ENCODE assay signal across 10 mouse cellular contexts in genomic region chr10:95232554-95232953, GRCm38 (mm10).
DNase-seq lines count a peak whose midpoint lies in the region; ATAC-seq lines count a peak whose summit lies in the region.
"Had no signal": no experiment of that assay in that cellular context is flagged by ENCODE, and none has a peak within 500 bp of the region (broad histone marks: within the 10 kb centered on the region; RNA-seq: fewer than 3 reads in every experiment).

No protein-coding gene starts in this region.

- peak; percentile 23 for DNase-seq in kidney, adult 18-20 months
- peak; percentile 77 for DNase-seq in kidney, adult 9 months
- peak; percentile 70 for DNase-seq in lung, postnatal 25 days (ENCODE audit: low spot score)
- no peak for DNase-seq in cerebellum, adult 8-10 months

- H3K4me2 ChIP-seq in kidney, embryonic 14.5 days (replicated peaks; ENCODE audit: low read depth, low read length), result no peak overlapping the region
- peak overlapping the region; percentile 36 for H3K4me2 ChIP-seq in heart, embryonic 13.5 days
- H3K4me2 ChIP-seq: midbrain, embryonic 15.5 days had no signal

- ATAC-seq in kidney, embryonic 14.5 days (ENCODE audit: low FRiP score, low TSS enrichment), result no peak
- ATAC-seq in heart, embryonic 13.5 days (ENCODE audit: extremely low read depth, insufficient number of reproducible peaks, low FRiP score, low TSS enrichment), result no peak
- no peak for ATAC-seq in granulocyte monocyte progenitor cell, adult 5-6 weeks (replicated peaks; ENCODE audit: poor library complexity, severe bottlenecking)
- ATAC-seq: activated CD4-positive, CD25-positive, alpha-beta regulatory T cell, adult 4 months; hindbrain, postnatal 0 days; midbrain, embryonic 15.5 days had no signal

- H3K27me3 ChIP-seq in kidney, embryonic 14.5 days (ENCODE audit: control insufficient read depth, insufficient read depth, low read length), result no peaks in the 10 kb centered on the region
- no peaks in the 10 kb centered on the region for H3K27me3 ChIP-seq in heart, embryonic 13.5 days (replicated peaks)
- H3K27me3 ChIP-seq: midbrain, embryonic 15.5 days had no signal

- WGBS in kidney, embryonic 14.5 days, result 44% methylated on average over 3 of the region's 3 CpGs
- WGBS in heart, embryonic 13.5 days, result 48% methylated on average over 3 of the region's 3 CpGs

- H3K9ac ChIP-seq in kidney, embryonic 14.5 days (ENCODE audit: low read depth, low read length), result no peak overlapping the region
- H3K9ac ChIP-seq in heart, embryonic 13.5 days, result no peak overlapping the region
- H3K9ac ChIP-seq: midbrain, embryonic 15.5 days had no signal

- H3K4me3 ChIP-seq in kidney, embryonic 14.5 days (ENCODE audit: low read length), result no peak overlapping the region
- H3K4me3 ChIP-seq in heart, embryonic 13.5 days, result no peak overlapping the region
- H3K4me3 ChIP-seq: midbrain, embryonic 15.5 days had no signal

- no peaks in the 10 kb centered on the region; the same call in 1 of the 2 replicates for H3K4me1 ChIP-seq in kidney, embryonic 14.5 days (ENCODE audit: control insufficient read depth, insufficient read depth, low read length)
- peaks cover 48% of the 10 kb centered on the region for H3K4me1 ChIP-seq in heart, embryonic 13.5 days

- no peak overlapping the region; the same call in 1 of the 2 replicates for H3K27ac ChIP-seq in kidney, embryonic 14.5 days (ENCODE audit: low read depth, low read length)
- peak overlapping the region; percentile 65 for H3K27ac ChIP-seq in heart, embryonic 13.5 days (replicated peaks)
- H3K27ac ChIP-seq: hindbrain, postnatal 0 days; midbrain, embryonic 15.5 days had no signal

- H3K9me3 ChIP-seq in kidney, embryonic 14.5 days (ENCODE audit: control insufficient read depth, low read length), result no peaks in the 10 kb centered on the region
- H3K9me3 ChIP-seq in heart, embryonic 13.5 days, result no peaks in the 10 kb centered on the region
- H3K9me3 ChIP-seq: midbrain, embryonic 15.5 days had no signal

- H3K36me3 ChIP-seq in kidney, embryonic 14.5 days (ENCODE audit: control insufficient read depth, insufficient read depth, low read length), result no peaks in the 10 kb centered on the region
- no peaks in the 10 kb centered on the region for H3K36me3 ChIP-seq in heart, embryonic 13.5 days
- H3K36me3 ChIP-seq: midbrain, embryonic 15.5 days had no signal
